Mouse (Mus musculus): ENCODE measurements around the gene Nlrp9c. TPM values are rescaled to one million over a fixed set of nuclear protein-coding genes. Genes with fewer than 3 reads are reported as not detected.
"Not testable (repeated sequence)": the region's sequence is repeated elsewhere in the genome, so short reads cannot be mapped to it uniquely, and the experiment has no call there.

The Nlrp9c gene
- total RNA-seq (2014; rRNA removed), result not detected in 2 replicates
- polyA plus RNA-seq (2015; fragmentation: Nextera tagmentation; extraction: Ambion mirVana), result not detected in 2 replicates

DNA sequence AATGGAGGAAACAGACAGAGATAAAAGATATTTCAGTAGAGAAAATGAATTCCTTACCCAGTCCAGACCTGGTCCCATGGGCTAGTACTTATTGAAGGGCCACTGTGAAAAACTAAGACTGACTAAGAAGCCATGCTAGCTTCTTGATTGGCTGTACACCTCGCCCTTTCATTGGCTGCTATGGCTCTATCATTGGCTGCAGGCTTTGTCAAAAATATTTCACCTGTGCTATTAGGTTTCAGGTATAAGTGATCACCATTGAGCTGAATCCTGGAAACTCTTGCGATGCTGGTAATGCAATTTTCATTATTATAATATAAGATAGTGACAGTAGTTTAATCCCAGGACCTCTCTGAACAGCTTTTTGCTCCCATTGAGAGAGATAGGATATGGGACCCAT lies at the start of gene Nlrp9c:
TSS of gene Nlrp9c (minus strand) at position 101 of the 400 bp plus-strand sequence.
- H3K4me3 ChIP-seq (ENCODE audit: low read depth, low read length); H3K27me3 ChIP-seq (ENCODE audit: insufficient read depth, low read length); ATAC-seq; H3K4me1 ChIP-seq (ENCODE audit: insufficient read depth); H3K27ac ChIP-seq (ENCODE audit: low read depth, low read length); DNase-seq; H3K9ac ChIP-seq; H3K9me3 ChIP-seq (ENCODE audit: low read length); H3K36me3 ChIP-seq (ENCODE audit: insufficient read depth); H3K4me2 ChIP-seq (ENCODE audit: low read depth): not testable (repeated sequence)
- 58% methylated on average over 2 of the region's 2 CpGs for WGBS

DNA sequence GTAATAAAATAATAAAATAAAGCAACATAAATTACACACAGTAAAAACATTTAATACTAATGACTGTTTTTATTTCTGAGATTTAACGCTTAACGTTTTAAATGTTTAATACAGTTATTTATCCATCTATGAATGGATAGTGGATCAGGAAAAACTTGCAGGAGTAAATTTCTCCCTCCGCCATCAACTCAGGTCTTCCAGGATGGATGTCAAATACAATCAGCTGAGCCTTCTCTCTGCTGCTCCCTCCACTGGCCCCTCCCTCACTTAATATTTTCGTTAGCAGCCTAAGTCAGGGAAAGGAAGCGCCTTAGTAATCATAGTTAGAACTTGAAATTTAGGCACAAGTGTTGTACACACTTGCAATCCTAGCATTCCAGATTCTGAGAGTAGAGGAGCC lies 31.3 kb upstream of the Nlrp9c start, which contains the start of gene Nlrp4a:
TSS of gene Nlrp4a (plus strand) at position 301 of the 400 bp plus-strand sequence.
- no peak within 1 kb of the TSS for H3K27ac ChIP-seq (ENCODE audit: low read depth, low read length)
- 85% methylated on average over 5 of the region's 5 CpGs for WGBS
- no peaks in the 10 kb centered on the region for H3K9me3 ChIP-seq (ENCODE audit: low read length)
- H3K4me3 ChIP-seq (ENCODE audit: low read depth, low read length), result no peak within 1 kb of the TSS
- no peaks in the 10 kb centered on the region for H3K27me3 ChIP-seq (ENCODE audit: insufficient read depth, low read length)
- TF ChIP-seq CTCF (IDR thresholded peaks at IDR 0.05; ENCODE audit: low read depth), result no peak
- no peaks in the 10 kb centered on the region for H3K36me3 ChIP-seq (ENCODE audit: insufficient read depth)
- H3K4me1 ChIP-seq (ENCODE audit: insufficient read depth), result no peaks in the 10 kb centered on the region
- H3K4me2 ChIP-seq (ENCODE audit: low read depth), result no peak within 1 kb of the TSS
- no peak for DNase-seq
- ATAC-seq, result no peak
- no peak within 1 kb of the TSS for H3K9ac ChIP-seq

GRCm38 (mm10) chr7:26391811-26392210 lies 11.7 kb downstream of the Nlrp9c start:
- H3K4me1 ChIP-seq (ENCODE audit: insufficient read depth); DNase-seq; H3K27me3 ChIP-seq (ENCODE audit: insufficient read depth, low read length); H3K27ac ChIP-seq (ENCODE audit: low read depth, low read length); H3K36me3 ChIP-seq (ENCODE audit: insufficient read depth); H3K9ac ChIP-seq; H3K4me2 ChIP-seq (ENCODE audit: low read depth); ATAC-seq; H3K9me3 ChIP-seq (ENCODE audit: low read length); H3K4me3 ChIP-seq (ENCODE audit: low read depth, low read length): not testable (repeated sequence)
- 89% methylated on average over 6 of the region's 6 CpGs for WGBS

- H3K4me1 ChIP-seq (ENCODE audit: insufficient read depth); ATAC-seq; H3K4me3 ChIP-seq (ENCODE audit: low read depth, low read length); H3K9me3 ChIP-seq (ENCODE audit: low read length); H3K36me3 ChIP-seq (ENCODE audit: insufficient read depth); H3K4me2 ChIP-seq (ENCODE audit: low read depth); H3K27me3 ChIP-seq (ENCODE audit: insufficient read depth, low read length); DNase-seq; H3K27ac ChIP-seq (ENCODE audit: low read depth, low read length); H3K9ac ChIP-seq: not testable (repeated sequence)
- 77% methylated on average over 2 of the region's 2 CpGs for WGBS
Measured at GRCm38 (mm10) chr7:26391137-26391536, 12.4 kb downstream of the Nlrp9c start.

GRCm38 (mm10) chr7:26386691-26387090 lies 16.8 kb downstream of the Nlrp9c start:
- H3K9ac ChIP-seq; H3K4me2 ChIP-seq (ENCODE audit: low read depth); H3K36me3 ChIP-seq (ENCODE audit: insufficient read depth); ATAC-seq; H3K27me3 ChIP-seq (ENCODE audit: insufficient read depth, low read length); H3K4me3 ChIP-seq (ENCODE audit: low read depth, low read length); DNase-seq; H3K9me3 ChIP-seq (ENCODE audit: low read length); H3K4me1 ChIP-seq (ENCODE audit: insufficient read depth); H3K27ac ChIP-seq (ENCODE audit: low read depth, low read length): not testable (repeated sequence)
- WGBS, result 80% methylated on average over 5 of the region's 5 CpGs

DNA sequence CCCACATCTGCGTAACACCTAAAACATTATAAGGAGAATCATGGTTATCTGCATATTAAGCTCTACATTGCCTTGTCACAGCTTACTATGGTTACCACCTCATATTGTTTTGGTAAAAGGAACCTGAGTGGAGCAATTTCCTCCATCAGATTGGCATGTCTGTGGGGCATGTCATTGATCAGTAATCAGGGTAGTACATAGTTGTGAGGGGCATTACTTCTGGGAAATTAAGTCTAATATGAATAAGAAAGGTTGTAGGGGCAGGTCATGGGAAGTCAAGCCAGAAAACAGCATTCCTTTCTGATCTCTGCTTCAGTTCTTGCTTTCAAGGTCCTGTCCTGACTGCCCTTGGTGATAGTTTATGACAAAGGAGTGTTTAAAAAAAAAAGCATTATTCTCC lies 22.7 kb downstream of the Nlrp9c start:
- no peak for DNase-seq
- WGBS, result 97% methylated on average over 1 of the region's 1 CpGs
- Histone ChIP-seq H3K4me2 (ENCODE audit: low read depth) (no peak overlapping the region), H3K9ac (no peak overlapping the region), H3K4me3 (ENCODE audit: low read depth, low read length) (no peak overlapping the region), H3K27me3 (ENCODE audit: insufficient read depth, low read length) (no peaks in the 10 kb centered on the region), H3K36me3 (ENCODE audit: insufficient read depth) (no peaks in the 10 kb centered on the region), H3K27ac (ENCODE audit: low read depth, low read length) (no peak overlapping the region), H3K9me3 (ENCODE audit: low read length) (no peaks in the 10 kb centered on the region), H3K4me1 (ENCODE audit: insufficient read depth) (no peaks in the 10 kb centered on the region)
- no peak for ATAC-seq
- no peak for TF ChIP-seq CTCF (IDR thresholded peaks at IDR 0.05; ENCODE audit: low read depth)

DNA sequence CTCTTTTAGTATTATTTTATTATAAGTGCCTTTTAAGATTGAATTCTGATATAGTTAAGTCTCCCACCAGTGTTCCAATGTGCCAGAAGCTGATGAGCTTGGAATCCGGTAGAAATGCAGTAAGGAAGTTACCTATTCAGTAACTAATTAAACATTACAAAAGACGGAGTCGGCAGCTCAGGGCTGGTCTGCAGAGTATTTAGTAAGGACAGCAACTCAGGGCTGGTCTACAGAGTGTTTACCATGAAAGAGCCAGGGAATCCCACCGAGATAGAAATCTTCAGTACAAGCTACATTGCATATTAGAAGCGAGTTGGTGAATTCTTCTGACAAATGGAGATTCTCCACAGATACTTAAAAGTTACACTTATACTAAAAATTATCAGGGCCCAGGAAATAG lies 30.3 kb downstream of the Nlrp9c start:
- H3K27me3 ChIP-seq (ENCODE audit: insufficient read depth, low read length); H3K4me3 ChIP-seq (ENCODE audit: low read depth, low read length); DNase-seq; H3K9me3 ChIP-seq (ENCODE audit: low read length); H3K9ac ChIP-seq; ATAC-seq; H3K4me2 ChIP-seq (ENCODE audit: low read depth); H3K4me1 ChIP-seq (ENCODE audit: insufficient read depth); H3K36me3 ChIP-seq (ENCODE audit: insufficient read depth); H3K27ac ChIP-seq (ENCODE audit: low read depth, low read length): not testable (repeated sequence)
- WGBS, result 83% methylated on average over 5 of the region's 5 CpGs

GRCm38 (mm10) chr7:26356719-26357118 lies 46.8 kb downstream of the Nlrp9c start:
- DNase-seq, result not testable (repeated sequence)
- 94% methylated on average over 5 of the region's 6 CpGs for WGBS

DNA sequence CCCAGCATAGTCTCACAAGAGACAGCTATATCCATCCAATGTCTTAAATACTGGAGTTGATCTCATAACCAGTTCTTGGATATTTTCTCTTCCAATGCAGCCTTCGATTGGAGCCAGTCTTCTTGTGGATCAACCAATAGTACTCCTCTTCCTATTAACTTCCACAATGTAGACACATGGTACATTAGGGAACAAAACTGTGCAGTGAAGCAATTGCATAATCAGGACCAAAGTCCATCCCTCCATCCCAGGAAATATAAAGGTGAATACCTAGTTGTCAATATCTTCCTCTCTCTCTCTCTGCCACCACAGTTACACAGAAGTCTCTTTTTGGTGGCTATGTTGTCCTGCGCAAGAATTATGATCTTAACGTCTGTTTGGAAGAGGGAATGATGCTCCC lies 51.2 kb downstream of the Nlrp9c start:
- not testable (repeated sequence) for H3K4me1 ChIP-seq (ENCODE audit: insufficient read depth); DNase-seq; H3K4me3 ChIP-seq (ENCODE audit: low read depth, low read length); H3K9me3 ChIP-seq (ENCODE audit: low read length); H3K4me2 ChIP-seq (ENCODE audit: low read depth); H3K27ac ChIP-seq (ENCODE audit: low read depth, low read length); H3K27me3 ChIP-seq (ENCODE audit: insufficient read depth, low read length); H3K36me3 ChIP-seq (ENCODE audit: insufficient read depth); H3K9ac ChIP-seq; ATAC-seq
- 82% methylated on average over 2 of the region's 3 CpGs for WGBS

More at GRCm38 (mm10) chr7:26356719-26357118, 46.8 kb downstream of the Nlrp9c start:
- not testable (repeated sequence) for ATAC-seq; H3K4me3 ChIP-seq (ENCODE audit: low read depth, low read length); H3K4me1 ChIP-seq (ENCODE audit: insufficient read depth); H3K4me2 ChIP-seq (ENCODE audit: low read depth); H3K27me3 ChIP-seq (ENCODE audit: insufficient read depth, low read length); H3K27ac ChIP-seq (ENCODE audit: low read depth, low read length); H3K36me3 ChIP-seq (ENCODE audit: insufficient read depth); H3K9ac ChIP-seq; H3K9me3 ChIP-seq (ENCODE audit: low read length)

GRCm38 (mm10) chr7:26350177-26350576 lies 53.3 kb downstream of the Nlrp9c start:
- not testable (repeated sequence) for ATAC-seq; H3K27me3 ChIP-seq (ENCODE audit: insufficient read depth, low read length); H3K27ac ChIP-seq (ENCODE audit: low read depth, low read length); DNase-seq; H3K9ac ChIP-seq; H3K4me2 ChIP-seq (ENCODE audit: low read depth); H3K4me3 ChIP-seq (ENCODE audit: low read depth, low read length); H3K9me3 ChIP-seq (ENCODE audit: low read length); H3K4me1 ChIP-seq (ENCODE audit: insufficient read depth); H3K36me3 ChIP-seq (ENCODE audit: insufficient read depth)

GRCm38 (mm10) chr7:26320361-26320760 lies 83.1 kb downstream of the Nlrp9c start:
- H3K4me2 ChIP-seq (ENCODE audit: low read depth); DNase-seq; H3K36me3 ChIP-seq (ENCODE audit: insufficient read depth); H3K9me3 ChIP-seq (ENCODE audit: low read length); H3K27me3 ChIP-seq (ENCODE audit: insufficient read depth, low read length); ATAC-seq; H3K27ac ChIP-seq (ENCODE audit: low read depth, low read length); H3K4me3 ChIP-seq (ENCODE audit: low read depth, low read length); H3K4me1 ChIP-seq (ENCODE audit: insufficient read depth); H3K9ac ChIP-seq: not testable (repeated sequence)
- 64% methylated on average over 3 of the region's 3 CpGs for whole genome bisulfite sequencing
